Mouse (Mus musculus): Measurements from ENCODE around the gene Klrb1.

The Klrb1 gene

DNA sequence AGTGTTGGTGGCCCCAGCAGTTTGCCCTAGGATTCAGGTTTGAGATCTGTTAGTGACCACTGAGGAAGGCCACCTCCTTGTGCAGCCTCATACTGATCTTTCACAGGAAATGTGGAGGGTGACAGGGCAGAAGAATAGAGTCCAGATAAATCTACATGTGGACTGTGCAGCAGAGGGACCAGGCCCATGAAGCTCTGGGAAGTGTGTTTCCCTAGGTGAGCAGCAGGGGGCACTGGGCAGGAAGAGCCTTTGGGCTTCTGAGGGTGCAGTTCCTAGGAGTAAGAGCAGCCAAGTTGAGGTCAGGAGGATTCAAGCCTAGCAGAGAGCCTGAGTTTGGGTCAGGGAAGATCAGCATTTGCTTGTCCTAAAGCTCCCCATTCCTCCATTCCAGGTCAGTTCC is 13.2 kb upstream of the Klrb1 start:
- DNase-seq (ENCODE audit: extremely low read depth, low read depth, low spot score) = no peak

DNA sequence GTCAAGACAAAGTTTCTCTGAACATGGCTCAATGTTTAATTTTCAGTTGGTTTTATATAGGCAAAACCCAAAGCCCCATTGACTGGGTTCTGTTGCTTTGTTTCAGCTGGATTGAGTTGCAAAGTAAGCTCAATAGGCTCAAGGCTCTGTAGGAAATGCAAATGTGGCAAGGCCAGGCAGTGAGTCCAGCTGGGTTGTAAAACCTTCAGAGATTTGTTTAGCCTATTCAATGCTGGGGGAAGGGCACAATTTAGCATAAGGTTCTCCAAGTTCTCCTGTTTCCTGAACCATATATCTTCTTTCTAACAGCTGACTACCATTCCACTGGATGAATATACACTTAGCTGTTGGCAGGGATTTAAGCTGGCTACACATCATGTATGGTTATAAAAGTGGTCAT is 12.0 kb upstream of the Klrb1 start:
- no peak for DNase-seq (ENCODE audit: extremely low read depth, low read depth, low spot score)

DNA sequence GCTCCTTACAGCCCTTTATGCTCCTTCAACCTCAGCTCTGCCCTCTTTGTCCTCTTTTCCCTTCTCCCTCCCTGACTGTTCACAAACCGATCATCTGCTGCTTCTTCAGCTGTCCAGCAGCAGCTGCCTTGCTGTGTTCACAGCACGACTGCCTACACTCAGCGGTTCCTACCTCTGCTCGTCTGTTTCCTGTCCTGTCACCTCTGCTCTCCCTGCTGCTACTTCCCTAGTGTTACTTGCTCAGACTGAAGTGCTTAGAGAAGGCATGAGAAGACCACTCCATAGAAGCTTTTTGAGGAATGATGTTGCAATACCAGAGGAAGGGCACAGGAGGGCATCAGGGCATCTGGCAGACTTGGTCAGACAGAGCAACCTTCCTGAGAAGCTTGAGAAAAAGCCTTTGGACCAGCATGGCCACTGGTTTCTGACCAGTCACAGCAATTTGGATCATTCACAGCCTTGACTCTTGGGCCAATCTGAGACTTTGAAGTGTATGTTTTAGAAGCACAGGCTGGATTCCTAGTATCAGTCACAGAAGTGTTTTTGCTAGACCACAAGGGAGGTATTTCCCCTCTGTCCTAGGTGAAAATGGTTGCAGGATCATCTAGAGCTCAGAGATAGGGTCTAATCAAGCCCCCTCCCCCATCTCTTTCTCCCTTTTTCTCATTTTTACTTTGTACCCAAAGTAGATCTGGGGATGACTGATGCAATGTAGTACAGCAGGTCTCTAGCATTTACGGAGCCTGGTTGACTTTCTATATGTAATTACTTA is 11.2 kb upstream of the Klrb1 start:
- no peak for DNase-seq (ENCODE audit: extremely low read depth, low read depth, low spot score)

DNA sequence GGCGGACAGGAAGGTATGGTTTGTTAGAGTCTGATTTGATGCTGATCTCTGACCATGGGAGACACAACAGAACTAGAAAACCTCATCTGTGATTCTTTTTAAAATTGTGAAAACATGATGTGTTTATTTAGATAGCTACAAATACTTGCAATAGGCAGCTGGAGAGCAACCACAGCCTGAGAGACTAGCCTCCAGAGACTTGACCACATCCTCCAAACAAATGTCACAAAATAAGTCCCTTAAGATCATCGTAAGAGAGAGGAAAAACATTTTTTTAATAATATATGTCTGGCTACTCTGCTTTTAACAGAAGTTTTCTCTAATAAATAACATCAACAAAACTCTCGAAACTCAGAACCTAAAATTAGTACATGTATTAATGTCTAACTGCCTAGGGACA is 9.2 kb upstream of the Klrb1 start:
- no peak for DNase-seq (ENCODE audit: extremely low read depth, low read depth, low spot score)

DNA sequence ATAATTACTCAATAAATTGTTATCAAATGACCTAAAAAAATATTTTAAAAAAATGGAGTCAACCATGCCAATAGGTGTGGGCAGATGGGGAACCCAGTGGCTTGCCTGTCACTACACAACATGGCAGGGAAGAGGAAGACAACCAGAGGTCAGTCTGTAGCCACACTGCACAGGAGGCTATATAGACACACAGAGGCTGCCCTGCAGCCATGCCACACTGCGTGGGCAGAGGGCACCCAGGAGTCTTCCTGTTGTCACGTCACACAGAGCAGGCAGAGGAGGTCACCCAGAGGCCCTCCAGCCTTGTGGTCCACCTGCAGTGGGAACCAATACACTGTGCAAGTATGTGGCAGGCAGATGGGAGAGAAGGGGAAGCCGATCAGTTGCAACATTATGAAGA is 21.2 kb downstream of the Klrb1 start:
- DNase-seq (ENCODE audit: extremely low read depth, low read depth, low spot score) = no peak

DNA sequence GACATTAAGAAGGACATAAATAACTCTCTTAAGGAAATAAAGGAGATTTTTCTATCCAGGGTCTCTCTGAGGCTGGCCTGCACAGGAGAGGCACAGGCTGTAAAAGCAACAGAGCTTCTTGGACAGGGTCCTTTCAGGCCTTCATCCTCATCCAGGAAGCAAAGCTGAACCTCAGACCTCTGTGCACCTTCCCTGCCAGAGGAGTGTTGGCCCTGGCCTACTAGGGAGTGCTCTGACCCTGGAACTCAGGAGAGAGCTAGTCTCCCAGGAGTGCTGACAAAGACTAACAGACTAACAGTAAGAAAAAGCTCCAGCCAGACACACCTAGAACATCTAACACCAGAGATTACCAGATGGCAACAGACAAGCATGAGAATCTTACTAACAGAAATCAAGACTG is 43.3 kb downstream of the Klrb1 start:
- no peak for DNase-seq (ENCODE audit: extremely low read depth, low read depth, low spot score)

DNA sequence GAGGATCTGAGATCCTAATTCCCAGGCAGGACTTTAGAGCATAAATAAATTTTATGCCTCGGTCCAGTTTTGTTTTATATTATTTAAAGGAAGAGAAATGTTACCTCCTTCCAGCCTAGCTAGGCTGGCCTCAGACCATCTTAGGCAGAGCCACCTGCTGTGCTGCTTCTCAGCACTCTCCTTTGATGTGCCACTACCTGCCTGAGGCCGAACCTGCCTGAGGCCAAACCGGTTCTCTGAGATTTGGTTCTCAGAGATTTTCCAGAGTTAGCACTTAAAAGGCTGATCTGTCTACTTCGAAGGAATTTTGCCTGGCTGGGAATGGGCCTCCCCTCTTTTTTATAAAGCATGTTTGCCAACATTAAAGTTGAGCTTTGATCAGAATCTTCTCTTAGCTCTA is 52.9 kb downstream of the Klrb1 start:
- no peak for DNase-seq (ENCODE audit: extremely low read depth, low read depth, low spot score)

DNA sequence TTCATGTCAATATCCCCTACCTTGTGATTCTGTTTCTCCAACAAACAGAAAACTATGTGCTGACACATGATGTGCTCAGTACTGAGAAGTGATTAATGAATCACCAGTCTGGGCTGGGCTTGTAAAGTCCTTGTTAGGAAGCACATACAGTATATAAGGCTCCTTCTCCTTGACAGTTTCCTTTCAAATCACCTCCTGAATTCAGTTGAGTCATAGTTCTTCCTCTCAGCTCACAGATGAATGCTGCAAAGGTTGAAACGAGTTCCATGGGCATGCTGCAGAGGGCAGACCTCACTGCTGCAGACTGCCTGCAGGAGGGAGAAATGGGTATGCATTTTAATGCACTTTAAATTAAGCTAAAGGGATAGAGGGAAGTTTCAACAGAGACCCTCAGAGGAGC is 60.7 kb downstream of the Klrb1 start, which contains the start of gene Clec2h:
TSS of gene Clec2h (plus strand) at position 180 of the 400 bp plus-strand sequence.
- DNase-seq (ENCODE audit: extremely low read depth, low read depth, low spot score) = no peak

DNA sequence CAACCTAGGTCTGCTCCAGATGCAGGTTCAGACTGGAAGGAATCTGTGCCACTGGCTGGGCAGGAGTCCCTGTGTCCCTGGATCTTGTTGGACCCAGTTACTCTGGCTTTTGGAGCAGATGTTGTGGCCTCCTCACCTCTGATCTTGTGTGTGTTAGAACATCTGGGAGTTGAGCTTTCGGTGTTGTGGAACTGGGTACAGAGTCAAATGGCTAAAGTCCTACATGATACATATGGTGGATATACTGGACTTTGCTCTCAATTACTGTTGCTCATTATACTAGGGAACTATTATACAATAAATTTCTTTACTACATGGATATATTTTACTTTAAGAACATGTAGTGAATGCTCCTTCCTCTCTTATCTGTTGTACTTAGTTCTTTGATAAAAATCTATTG is 61.6 kb downstream of the Klrb1 start:
- no peak for DNase-seq (ENCODE audit: extremely low read depth, low read depth, low spot score)

Measured in fat pad, adult 2 months (tissue).